10 mouse cellular contexts compared by ENCODE assay signal in the genomic region with DNA sequence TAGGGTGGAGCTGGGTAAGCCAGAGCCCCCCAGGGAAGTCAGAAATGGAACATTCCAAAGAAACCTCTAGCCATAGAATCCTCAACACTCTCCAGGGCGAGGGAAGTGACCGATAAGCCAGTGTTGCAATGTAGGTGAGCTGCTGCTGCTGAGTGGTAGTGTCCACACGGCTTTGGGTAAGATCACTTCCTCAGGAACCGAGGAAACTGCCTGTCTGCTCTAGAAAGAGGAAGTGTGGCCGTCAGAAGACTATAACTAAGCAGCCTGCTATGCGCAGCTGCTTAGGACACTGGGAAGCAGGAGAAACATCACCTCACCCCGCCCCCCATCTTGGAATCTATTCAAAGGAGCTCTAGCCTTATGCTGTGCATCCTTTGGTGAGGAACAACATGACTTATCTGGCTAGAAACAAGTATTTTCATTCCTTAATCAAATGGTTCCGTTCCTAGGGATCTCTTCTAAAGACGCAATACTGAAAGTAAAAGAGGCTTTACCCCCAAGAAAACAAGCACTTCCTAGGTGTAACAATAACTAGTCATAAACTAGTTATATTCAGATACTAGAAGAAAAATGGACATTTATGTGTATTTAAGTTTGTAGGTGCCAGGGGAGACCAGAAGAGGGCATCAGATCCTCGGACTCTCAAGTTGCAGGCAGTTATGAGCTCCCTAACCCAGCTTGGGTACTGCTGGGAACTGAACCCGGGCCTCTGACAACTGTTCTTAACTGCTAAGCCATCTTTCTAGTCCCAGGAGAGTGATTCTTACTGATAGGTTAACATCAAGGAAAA. TPM values are rescaled to one million over a fixed set of nuclear protein-coding genes. Genes with fewer than 3 reads are reported as not detected.
DNase-seq lines count a peak whose midpoint lies in the region; ATAC-seq and TF ChIP-seq lines count a peak whose summit lies in the region.
"Had no signal": no experiment of that assay in that cellular context is flagged by ENCODE, and none has a peak within 500 bp of the region (broad histone marks: within the 10 kb centered on the region; RNA-seq: fewer than 3 reads in every experiment).

No protein-coding gene starts in this region.

- peaks cover 4% of the 10 kb centered on the region; the same call in 1 of the 2 replicates for H3K4me1 ChIP-seq in intestine, embryonic 16.5 days (ENCODE audit: control insufficient read depth, insufficient read depth, low read length)
- no peaks in the 10 kb centered on the region for H3K4me1 ChIP-seq in intestine, embryonic 15.5 days (replicated peaks)
- peaks cover 7 to 21% of the 10 kb centered on the region in 2 experiments; a peak in 2 of 4 replicates for H3K4me1 ChIP-seq in MEL (ENCODE audit: control insufficient read depth in 1 of 2, insufficient read depth in 2 of 2, low read length in 2 of 2)
- H3K4me1 ChIP-seq in megakaryocyte, embryonic 14.5 days, result peaks cover 44% of the 10 kb centered on the region
- peaks cover 8% of the 10 kb centered on the region for H3K4me1 ChIP-seq in forebrain, embryonic 10.5 days
- H3K4me1 ChIP-seq: limb, embryonic 13.5 days had no signal

- no peaks in the 10 kb centered on the region for H3K36me3 ChIP-seq in intestine, embryonic 16.5 days (ENCODE audit: control insufficient read depth, insufficient read depth, low read length)
- 0 out of 2 replicates have a peak, but pooled peaks cover 4% of the 10 kb centered on the region for H3K36me3 ChIP-seq in intestine, embryonic 15.5 days
- peaks cover 0 to 15% of the 10 kb centered on the region in 2 experiments; a peak in 3 of 4 replicates for H3K36me3 ChIP-seq in MEL (ENCODE audit: control insufficient read depth in 1 of 2, insufficient read depth in 2 of 2, low read length in 2 of 2)
- H3K36me3 ChIP-seq in megakaryocyte, embryonic 14.5 days (replicated peaks; ENCODE audit: low read length), result peaks cover 57% of the 10 kb centered on the region
- H3K36me3 ChIP-seq in forebrain, embryonic 10.5 days (replicated peaks), result peaks cover 16% of the 10 kb centered on the region

- WGBS in intestine, embryonic 16.5 days, result 77% methylated on average over 11 of the region's 11 CpGs
- WGBS in intestine, embryonic 15.5 days, result 76% methylated on average over 11 of the region's 11 CpGs
- WGBS in forebrain, embryonic 10.5 days, result 84% methylated on average over 11 of the region's 11 CpGs

- peak; percentile 86 for DNase-seq in MEL (ENCODE audit: low read depth, low spot score)
- DNase-seq in kidney, postnatal 36 days, result peak; percentile 35 to 53
- DNase-seq in forebrain, embryonic 10.5 days (ENCODE audit: extremely low spot score, low spot score), result no peak
- no peak for DNase-seq in ovary, postnatal 36 days (ENCODE audit: low spot score)
- DNase-seq: cerebellum, adult 18-20 months had no signal

- no peaks in the 10 kb centered on the region for H3K9me3 ChIP-seq in intestine, embryonic 16.5 days (ENCODE audit: control insufficient read depth, low read length)
- H3K9me3 ChIP-seq in intestine, embryonic 15.5 days, result no peaks in the 10 kb centered on the region
- H3K9me3 ChIP-seq in MEL (replicated peaks; ENCODE audit: insufficient read depth, low read length), result no peaks in the 10 kb centered on the region
- H3K9me3 ChIP-seq in megakaryocyte, embryonic 14.5 days, result no peaks in the 10 kb centered on the region
- no peaks in the 10 kb centered on the region for H3K9me3 ChIP-seq in forebrain, embryonic 10.5 days
- H3K9me3 ChIP-seq: limb, embryonic 13.5 days had no signal

- H3K4me2 ChIP-seq in intestine, embryonic 16.5 days (ENCODE audit: low read depth, low read length), result no peak overlapping the region
- H3K4me2 ChIP-seq in intestine, embryonic 15.5 days (replicated peaks), result no peak overlapping the region
- H3K4me2 ChIP-seq: limb, embryonic 13.5 days had no signal

- H3K79me2 ChIP-seq in MEL (ENCODE audit: control insufficient read depth, insufficient read depth, low read length, poor library complexity), result no peaks in the 10 kb centered on the region

- peak; percentile 51 for ATAC-seq in intestine, embryonic 16.5 days
- ATAC-seq in intestine, embryonic 15.5 days, result no peak
- no peak for ATAC-seq in activated CD4-positive, CD25-positive, alpha-beta regulatory T cell, adult 4 months

- peak overlapping the region; percentile 70; the same call in 1 of the 2 replicates for H3K27ac ChIP-seq in intestine, embryonic 16.5 days (ENCODE audit: low read length)
- H3K27ac ChIP-seq in intestine, embryonic 15.5 days, result no peak overlapping the region
- peak overlapping the region; percentile 21 for H3K27ac ChIP-seq in MEL (ENCODE audit: control insufficient read depth, low read depth, low read length)
- no peak overlapping the region for H3K27ac ChIP-seq in forebrain, embryonic 10.5 days
- H3K27ac ChIP-seq: limb, embryonic 13.5 days had no signal

- peak; percentile 6 to 21 (median 12); a peak in 2 of 6 replicates for TF ChIP-seq CTCF in MEL (IDR thresholded peaks at IDR 0.05 in 2 of 3, conservative IDR thresholded peaks at IDR 0.05 in 1 of 3; ENCODE audit: control insufficient read depth in 1 of 3, insufficient read depth in 1 of 3, low read depth in 2 of 3, low read length in 3 of 3, poor library complexity in 1 of 3, severe bottlenecking in 1 of 3)

- peak in 1 of 2 experiments; percentile 44; a peak in 2 of 4 replicates for TF ChIP-seq EP300 in MEL (IDR thresholded peaks at IDR 0.05; ENCODE audit: low read depth in 1 of 2, low read length in 2 of 2)

- H3K4me3 ChIP-seq in intestine, embryonic 16.5 days (ENCODE audit: low read length), result no peak overlapping the region
- H3K4me3 ChIP-seq in intestine, embryonic 15.5 days (replicated peaks), result no peak overlapping the region
- H3K4me3 ChIP-seq in MEL (ENCODE audit: control insufficient read depth in 1 of 2, insufficient read depth in 1 of 2, low read depth in 2 of 2, low read length in 2 of 2), result peak overlapping the region; percentile 7 to 30
- peak overlapping the region; percentile 79 for H3K4me3 ChIP-seq in megakaryocyte, embryonic 14.5 days (replicated peaks)
- H3K4me3 ChIP-seq in forebrain, embryonic 10.5 days, result no peak overlapping the region
- H3K4me3 ChIP-seq: limb, embryonic 13.5 days had no signal

- TF ChIP-seq RAD21 in MEL (IDR thresholded peaks at IDR 0.05; ENCODE audit: low read depth, low read length), result no peak

- no peak overlapping the region for H3K9ac ChIP-seq in intestine, embryonic 16.5 days (ENCODE audit: low read depth, low read length)
- no peak overlapping the region for H3K9ac ChIP-seq in intestine, embryonic 15.5 days
- peak overlapping the region; percentile 37 for H3K9ac ChIP-seq in MEL (ENCODE audit: control insufficient read depth, low read depth, low read length, poor library complexity, severe bottlenecking)
- H3K9ac ChIP-seq: limb, embryonic 13.5 days had no signal

- no peak for TF ChIP-seq POLR2A in MEL (IDR thresholded peaks at IDR 0.05; ENCODE audit: control insufficient read depth in 1 of 2, insufficient read depth in 1 of 2, low read depth in 1 of 2, low read length in 2 of 2, poor library complexity in 1 of 2)

- no peaks in the 10 kb centered on the region for H3K27me3 ChIP-seq in intestine, embryonic 16.5 days (replicated peaks; ENCODE audit: control insufficient read depth, insufficient read depth, low read length)
- H3K27me3 ChIP-seq in intestine, embryonic 15.5 days (replicated peaks), result no peaks in the 10 kb centered on the region
- H3K27me3 ChIP-seq in MEL (ENCODE audit: control insufficient read depth in 1 of 2, insufficient read depth in 2 of 2, low read length in 2 of 2), result no peaks in the 10 kb centered on the region
- peaks cover 5% of the 10 kb centered on the region for H3K27me3 ChIP-seq in megakaryocyte, embryonic 14.5 days (replicated peaks)
- H3K27me3 ChIP-seq in forebrain, embryonic 10.5 days (ENCODE audit: poor library complexity, severe bottlenecking), result no peaks in the 10 kb centered on the region
- H3K27me3 ChIP-seq: limb, embryonic 13.5 days had no signal

TF ChIP-seq in MEL, 35 proteins besides CTCF, POLR2A, EP300 and RAD21:
- TF ChIP-seq RCOR1 (IDR thresholded peaks at IDR 0.05; ENCODE audit: low read depth, low read length) (no peak), E2F4 (IDR thresholded peaks at IDR 0.05; ENCODE audit: borderline replicate concordance, low read depth, low read length) (no peak), POLR2AphosphoS5 (IDR thresholded peaks at IDR 0.05; ENCODE audit: borderline replicate concordance, low read depth, low read length) (no peak), GATA1 (IDR thresholded peaks at IDR 0.05; ENCODE audit: low read depth, low read length) (0 out of 2 replicates have a peak, but pooled peaks have one; percentile 7), ETS1 (IDR thresholded peaks at IDR 0.05; ENCODE audit: low read depth, low read length) (peak; percentile 30; the same call in 1 of the 2 replicates), CHD1 (IDR thresholded peaks at IDR 0.05; ENCODE audit: low read depth, low read length) (no peak), GABPA (IDR thresholded peaks at IDR 0.05; ENCODE audit: low read depth, low read length) (no peak), MYC (IDR thresholded peaks at IDR 0.05; ENCODE audit: low read depth, low read length) (no peak), NRF1 (IDR thresholded peaks at IDR 0.05; ENCODE audit: insufficient read depth, low read depth, low read length, poor library complexity, severe bottlenecking) (peak; percentile 45; the same call in 1 of the 2 replicates), TBP (IDR thresholded peaks at IDR 0.05; ENCODE audit: low read depth, low read length) (peak; percentile 42; the same call in 1 of the 2 replicates)

RNA-seq across cellular contexts. Expression of gene Slc23a2, which starts 50.3 kb away (rescaled TPM):
- 12.0 and 13.5 TPM in 2 replicates for polyA plus RNA-seq in intestine, embryonic 16.5 days (2015; fragmentation: Nextera tagmentation; extraction: Ambion mirVana)
- polyA plus RNA-seq in intestine, embryonic 15.5 days (2015; fragmentation: Nextera tagmentation; extraction: Ambion mirVana), result 12.8 and 13.0 TPM in 2 replicates
- 6.5 and 7.9 TPM in 2 replicates for total RNA-seq in MEL (2012; rRNA removed)
- polyA plus RNA-seq in MEL (2012; ENCODE audit: insufficient read depth in 1 of 2, insufficient read length in 2 of 2, low read depth in 1 of 2, low replicate concordance in 2 of 2, missing spikeins in 1 of 2), result 10 to 100 TPM in 1 of 2 experiments, not detected in 1; 10.3 TPM
- polyA plus RNA-seq in megakaryocyte, embryonic 14.5 days (2012; ENCODE audit: insufficient read depth, low replicate concordance), result 0.23 TPM in 1 of 2 replicates, not detected in the other
- 10.9 and 12.6 TPM in 2 replicates for polyA plus RNA-seq in forebrain, embryonic 10.5 days (2016; fragmentation: Nextera tagmentation; extraction: Ambion mirVana)
- 10 to 100 TPM in 1 of 2 experiments, 1 to 10 TPM in 1; 9.8 to 11.1 TPM for polyA plus RNA-seq in activated CD4-positive, CD25-positive, alpha-beta regulatory T cell, adult 4 months (2017; shearing (Covaris generic))

Comparison
In these comparisons a context has a peak if more than half of its experiments do, and no peak if none do; other contexts are left out.
1. H3K27ac ChIP-seq: peak in intestine, embryonic 16.5 days (single experiment) and MEL (single experiment); none in intestine, embryonic 15.5 days (single experiment) and forebrain, embryonic 10.5 days (single experiment).
2. H3K4me3 ChIP-seq: peak in MEL (2 of 2) and megakaryocyte, embryonic 14.5 days (single experiment); none in intestine, embryonic 16.5 days (single experiment), intestine, embryonic 15.5 days (single experiment) and forebrain, embryonic 10.5 days (single experiment).
3. DNase-seq: peak in MEL (single experiment) and kidney, postnatal 36 days (2 of 2); none in forebrain, embryonic 10.5 days (single experiment) and ovary, postnatal 36 days (single experiment).